Mouse (Mus musculus) CD8-positive naive resting alpha-beta T cell, adult 2 months (primary cell): ENCODE data around the gene Slfn9.
A peak's percentile ranks its signal among the peaks of the same experiment; 100 is the strongest.
"Not testable (repeated sequence)": the region's sequence is repeated elsewhere in the genome, so short reads cannot be mapped to it uniquely, and the experiment has no call there.

ENCODE experiments used
- DNase-seq, 2 experiments: peaks; one replicate each; pipeline ENCODE4 v3.0.0; 2022; ENCODE audit warnings: low read depth in 2 of 2, low spot score in 2 of 2

Gene Slfn9

GRCm38 (mm10) chr11:82991469-82992166 lies at the start of gene Slfn9:
Gene Slfn9, minus strand, starts transcription at chr11:82991830.
- DNase-seq = peak in 1 of 2 experiments; percentile 6

- DNase-seq = no peak
Observed at GRCm38 (mm10) chr11:83041000-83041399, 49.4 kb upstream of the Slfn9 start.

GRCm38 (mm10) chr11:83040325-83040724 lies 48.7 kb upstream of the Slfn9 start:
- peak; percentile 72 to 74 for DNase-seq

- DNase-seq = no peak
Observed at GRCm38 (mm10) chr11:83039796-83040195, 48.2 kb upstream of the Slfn9 start.

- no peak for DNase-seq
Observed at GRCm38 (mm10) chr11:83039156-83039555, 47.5 kb upstream of the Slfn9 start.

GRCm38 (mm10) chr11:83038686-83039085 lies 47.1 kb upstream of the Slfn9 start:
- not testable (repeated sequence) for DNase-seq

- DNase-seq = peak; percentile 22 to 49
Observed at GRCm38 (mm10) chr11:83020621-83021020, 29.0 kb upstream of the Slfn9 start, which contains the start of gene Slfn8. Gene Slfn8, minus strand, starts transcription at chr11:83020810.

GRCm38 (mm10) chr11:83019561-83020519 lies 28.2 kb upstream of the Slfn9 start:
- not testable (repeated sequence) for DNase-seq

- no peak for DNase-seq
Observed at GRCm38 (mm10) chr11:83016093-83016492, 24.5 kb upstream of the Slfn9 start.

GRCm38 (mm10) chr11:83013356-83013755 lies 21.7 kb upstream of the Slfn9 start:
- DNase-seq = no peak

- peak; percentile 8 to 9 for DNase-seq
Observed at GRCm38 (mm10) chr11:82990612-82991385, 831 bp downstream of the Slfn9 start.

GRCm38 (mm10) chr11:82989357-82989756 lies 2.3 kb downstream of the Slfn9 start:
- no peak for DNase-seq

GRCm38 (mm10) chr11:82987621-82988020 lies 4.0 kb downstream of the Slfn9 start:
- DNase-seq = no peak

- DNase-seq = no peak
Observed at GRCm38 (mm10) chr11:82983193-82983592, 8.4 kb downstream of the Slfn9 start.

GRCm38 (mm10) chr11:82982409-82982808 lies 9.2 kb downstream of the Slfn9 start:
- DNase-seq = not testable (repeated sequence)

- DNase-seq = no peak
Observed at GRCm38 (mm10) chr11:82973916-82974315, 17.7 kb downstream of the Slfn9 start.

GRCm38 (mm10) chr11:82971590-82971974 lies 20.0 kb downstream of the Slfn9 start:
- no peak for DNase-seq

GRCm38 (mm10) chr11:82970712-82971589 lies 20.7 kb downstream of the Slfn9 start:
- DNase-seq = peak in 1 of 2 experiments; percentile 23

GRCm38 (mm10) chr11:82962215-82962614 lies 29.4 kb downstream of the Slfn9 start:
- DNase-seq = no peak

GRCm38 (mm10) chr11:82961743-82962142 lies 29.9 kb downstream of the Slfn9 start:
- no peak for DNase-seq
